Mouse (Mus musculus) liver, embryonic 12.5 days (tissue): ENCODE data around the gene Nelfcd. TPM values are rescaled to one million over a fixed set of nuclear protein-coding genes. Genes with fewer than 3 reads are reported as not detected.
A peak's percentile ranks its signal among the peaks of the same experiment; 100 is the strongest.

Experiments
- ATAC-seq: fragments of 200-750 bp; cut with Nextera tagmentation; 2 replicates; pipeline ENCODE4 v1.8.0; 2017; ENCODE audit warnings: moderate number of reproducible peaks, mild to moderate bottlenecking, moderate library complexity
- H3K27ac ChIP-seq: fragments of 300-500 bp; sonication (generic); 2 replicates; pipeline ENCODE4 v1.5.1; 2016; ENCODE audit warnings: mild to moderate bottlenecking
- H3K27me3 ChIP-seq: fragments of 300-500 bp; sonication (generic); replicated peaks from 2 replicates; pipeline ENCODE4 v1.6.1; 2016; ENCODE audit warnings: mild to moderate bottlenecking, moderate library complexity
- H3K36me3 ChIP-seq: fragments of 300-500 bp; sonication (generic); 2 replicates; pipeline ENCODE4 v1.6.1; 2016; ENCODE audit warnings: mild to moderate bottlenecking, moderate library complexity
- H3K4me1 ChIP-seq: fragments of 300-500 bp; sonication (generic); 2 replicates; pipeline ENCODE4 v1.6.1; 2016
- H3K4me2 ChIP-seq: fragments of 300-500 bp; sonication (generic); 2 replicates; pipeline ENCODE4 v1.6.1; 2016; ENCODE audit warnings: mild to moderate bottlenecking, moderate library complexity
- H3K4me3 ChIP-seq: fragments of 300-500 bp; sonication (generic); 2 replicates; pipeline ENCODE4 v1.5.1; 2016; ENCODE audit warnings: mild to moderate bottlenecking, moderate library complexity
- H3K9ac ChIP-seq: fragments of 300-500 bp; sonication (generic); 2 replicates; pipeline ENCODE4 v1.6.1; 2016; ENCODE audit warnings: mild to moderate bottlenecking, moderate library complexity
- H3K9me3 ChIP-seq: fragments of 300-500 bp; sonication (generic); replicated peaks from 2 replicates; pipeline ENCODE4 v1.6.1; 2016; ENCODE audit warnings: mild to moderate bottlenecking, moderate library complexity
- WGBS: fragments of 180-500 bp; shearing (Covaris S2); methylation state at CpG from one replicate; pipeline ENCODE4 v1.1.7; 2016; ENCODE audit not compliant: insufficient replicate concordance; 5-methylcytosine and 5-hydroxymethylcytosine counted together
- polyA plus RNA-seq: library from polyadenylated mRNA; unstranded; fragments of >200 nt; fragmentation: Nextera tagmentation; extraction: Ambion mirVana; gene quantifications from 2 replicates; pipeline ENCODE4 v1.2.1, GENCODE M21; 2016

Gene Nelfcd
- polyA plus RNA-seq, 1 experiment from 2014 or later, result 99.2 TPM

DNA sequence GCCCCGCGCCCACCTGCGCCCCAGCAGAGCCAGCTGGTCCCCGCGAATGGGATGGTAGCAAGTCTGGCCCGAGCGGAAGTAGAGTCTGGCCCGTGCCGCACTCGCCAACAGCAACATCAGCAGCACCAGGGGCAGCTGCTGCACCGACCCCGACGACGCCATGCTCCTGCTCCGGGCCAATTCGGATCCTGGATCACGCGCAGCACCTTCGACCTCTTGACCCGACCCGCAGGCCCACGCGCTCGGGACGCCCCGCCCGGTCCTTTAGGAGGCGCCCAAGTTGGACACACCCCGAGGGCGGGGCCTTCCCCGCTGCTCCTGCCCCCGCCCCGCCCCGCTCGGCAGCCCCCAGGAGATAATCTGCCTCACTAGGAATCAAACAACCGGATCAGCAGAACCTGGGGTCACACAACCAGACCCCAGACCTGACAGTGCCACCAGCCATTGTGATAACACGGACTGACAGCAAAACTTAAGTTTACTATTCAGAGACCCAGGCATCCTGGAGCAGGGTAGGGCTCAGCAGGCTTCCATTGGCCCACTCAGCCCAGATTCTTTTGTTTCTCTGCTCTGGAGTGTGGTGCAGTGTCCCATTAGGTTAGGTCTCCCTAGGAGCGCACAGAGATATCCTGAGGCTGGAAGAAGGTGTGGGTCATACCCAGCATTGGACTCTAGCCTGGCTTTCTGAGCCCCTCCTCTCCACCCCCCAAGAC is 23.3 kb downstream of the Nelfcd start, which contains the start of gene Ctsz:
Gene Ctsz, minus strand, starts transcription at position 303 of the 713 bp plus-strand sequence.
- H3K9ac ChIP-seq, result peak within 1 kb of the TSS; percentile 74
- peak within 1 kb of the TSS; percentile 69 for H3K4me3 ChIP-seq
- H3K4me1 ChIP-seq, result peaks cover 51% of the 10 kb centered on the region
- 1% methylated on average over 36 of the region's 38 CpGs for WGBS
- H3K9me3 ChIP-seq, result no peaks in the 10 kb centered on the region
- no peaks in the 10 kb centered on the region; the same call in 1 of the 2 replicates for H3K27me3 ChIP-seq
- peak within 1 kb of the TSS; percentile 95 for H3K4me2 ChIP-seq
- peak; percentile 90 for ATAC-seq
- H3K27ac ChIP-seq, result peak within 1 kb of the TSS; percentile 64
- peaks cover 24% of the 10 kb centered on the region for H3K36me3 ChIP-seq

DNA sequence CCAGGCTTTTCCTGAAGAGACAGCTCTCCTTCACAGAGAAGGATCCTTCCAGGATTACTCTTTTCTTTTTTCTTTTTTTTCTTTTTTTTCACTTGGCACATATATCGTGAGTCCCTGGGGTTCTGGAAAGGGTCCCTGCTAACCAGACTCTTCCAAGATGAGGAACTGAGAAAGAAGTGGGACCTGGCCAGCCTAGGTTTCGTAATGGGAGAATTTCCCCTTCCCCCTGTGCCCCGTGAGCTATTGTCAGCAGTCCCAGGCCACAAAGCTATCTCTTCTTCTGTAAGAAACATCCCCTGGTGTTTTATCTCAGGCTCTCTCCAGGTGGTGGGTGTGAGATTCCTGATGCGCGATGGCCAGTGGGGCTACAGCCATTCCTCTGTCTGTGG is 23.8 kb downstream of the Nelfcd start:
- peaks cover 19% of the 10 kb centered on the region for H3K36me3 ChIP-seq
- no peaks in the 10 kb centered on the region for H3K9me3 ChIP-seq
- H3K4me1 ChIP-seq, result peaks cover 56% of the 10 kb centered on the region
- peak overlapping the region; percentile 69; the same call in 1 of the 2 replicates for H3K4me3 ChIP-seq
- 25% methylated on average over 5 of the region's 5 CpGs for WGBS
- H3K9ac ChIP-seq, result 0 out of 2 replicates have a peak overlapping the region, but pooled peaks have one; percentile 74
- ATAC-seq, result no peak
- H3K4me2 ChIP-seq, result peak overlapping the region; percentile 95
- H3K27ac ChIP-seq, result peak overlapping the region; percentile 41; the same call in 1 of the 2 replicates
- no peaks in the 10 kb centered on the region; the same call in 1 of the 2 replicates for H3K27me3 ChIP-seq

DNA sequence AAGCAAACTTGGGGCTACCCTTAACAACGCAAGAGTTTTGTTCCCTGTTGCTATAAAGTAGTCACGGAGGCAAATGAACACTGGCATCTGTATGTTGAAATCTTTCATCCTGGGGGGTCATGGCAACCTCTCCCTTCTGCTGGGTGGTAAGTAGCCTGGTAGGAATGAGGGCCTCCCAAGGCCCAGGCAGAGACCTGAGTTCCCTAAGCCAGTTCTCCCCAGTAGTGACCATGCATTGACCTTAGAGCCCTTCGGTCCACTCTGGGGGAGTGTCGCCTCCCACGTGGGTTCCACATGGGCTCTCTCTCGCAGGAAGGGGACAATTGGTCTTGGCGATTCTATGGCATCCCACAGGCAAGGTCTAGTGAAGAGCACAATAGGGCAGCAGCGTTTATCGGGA is 24.4 kb downstream of the Nelfcd start:
- H3K36me3 ChIP-seq, result peaks cover 16% of the 10 kb centered on the region
- H3K4me2 ChIP-seq, result 0 out of 2 replicates have a peak overlapping the region, but pooled peaks have one; percentile 95
- ATAC-seq, result no peak
- 76% methylated on average over 9 of the region's 9 CpGs for WGBS
- H3K9ac ChIP-seq, result no peak overlapping the region
- H3K4me3 ChIP-seq, result no peak overlapping the region
- H3K27ac ChIP-seq, result no peak overlapping the region
- H3K4me1 ChIP-seq, result peaks cover 55% of the 10 kb centered on the region
- H3K9me3 ChIP-seq, result no peaks in the 10 kb centered on the region
- no peaks in the 10 kb centered on the region; the same call in 1 of the 2 replicates for H3K27me3 ChIP-seq

GRCm38 (mm10) chr2:174441898-174442297 is 26.3 kb downstream of the Nelfcd start:
- H3K36me3 ChIP-seq, result no peaks in the 10 kb centered on the region
- no peak overlapping the region for H3K9ac ChIP-seq
- H3K27me3 ChIP-seq, result peaks cover 14% of the 10 kb centered on the region
- no peak overlapping the region for H3K4me2 ChIP-seq
- H3K4me1 ChIP-seq, result peaks cover 53% of the 10 kb centered on the region
- H3K27ac ChIP-seq, result no peak overlapping the region
- no peak for ATAC-seq
- H3K9me3 ChIP-seq, result no peaks in the 10 kb centered on the region
- 44% methylated on average over 4 of the region's 4 CpGs for WGBS
- H3K4me3 ChIP-seq, result no peak overlapping the region

GRCm38 (mm10) chr2:174442460-174442859 is 26.9 kb downstream of the Nelfcd start:
- no peak overlapping the region for H3K9ac ChIP-seq
- peaks cover 16% of the 10 kb centered on the region for H3K27me3 ChIP-seq
- H3K4me1 ChIP-seq, result peaks cover 48% of the 10 kb centered on the region
- no peaks in the 10 kb centered on the region for H3K9me3 ChIP-seq
- no peaks in the 10 kb centered on the region for H3K36me3 ChIP-seq
- 75% methylated on average over 9 of the region's 9 CpGs for WGBS
- H3K27ac ChIP-seq, result no peak overlapping the region
- H3K4me2 ChIP-seq, result no peak overlapping the region
- H3K4me3 ChIP-seq, result no peak overlapping the region
- no peak for ATAC-seq

DNA sequence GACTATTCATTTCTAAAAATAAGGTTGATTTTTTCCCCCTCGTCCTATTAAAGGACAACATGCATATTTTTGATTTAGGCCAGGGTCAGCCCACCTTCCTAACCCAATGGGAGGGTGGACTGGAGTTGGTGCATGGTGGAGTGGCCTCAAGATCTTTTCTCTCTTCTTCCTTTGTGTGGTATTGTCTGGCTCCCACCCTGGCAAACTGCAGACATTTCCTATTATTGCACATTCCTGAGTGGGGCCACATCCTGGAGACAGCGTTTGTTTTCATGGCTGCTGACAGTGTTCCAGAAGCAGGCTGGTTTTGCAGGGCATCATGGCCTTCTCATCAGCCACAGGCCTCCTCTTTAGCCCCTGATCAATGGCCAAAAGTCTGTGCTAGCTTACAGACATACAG is 27.4 kb downstream of the Nelfcd start:
- no peaks in the 10 kb centered on the region for H3K36me3 ChIP-seq
- ATAC-seq, result no peak
- no peak overlapping the region for H3K27ac ChIP-seq
- peaks cover 42% of the 10 kb centered on the region for H3K4me1 ChIP-seq
- 53% methylated on average over 2 of the region's 2 CpGs for WGBS
- peaks cover 16% of the 10 kb centered on the region for H3K27me3 ChIP-seq
- H3K4me2 ChIP-seq, result no peak overlapping the region
- no peak overlapping the region for H3K4me3 ChIP-seq
- no peaks in the 10 kb centered on the region for H3K9me3 ChIP-seq
- H3K9ac ChIP-seq, result no peak overlapping the region

DNA sequence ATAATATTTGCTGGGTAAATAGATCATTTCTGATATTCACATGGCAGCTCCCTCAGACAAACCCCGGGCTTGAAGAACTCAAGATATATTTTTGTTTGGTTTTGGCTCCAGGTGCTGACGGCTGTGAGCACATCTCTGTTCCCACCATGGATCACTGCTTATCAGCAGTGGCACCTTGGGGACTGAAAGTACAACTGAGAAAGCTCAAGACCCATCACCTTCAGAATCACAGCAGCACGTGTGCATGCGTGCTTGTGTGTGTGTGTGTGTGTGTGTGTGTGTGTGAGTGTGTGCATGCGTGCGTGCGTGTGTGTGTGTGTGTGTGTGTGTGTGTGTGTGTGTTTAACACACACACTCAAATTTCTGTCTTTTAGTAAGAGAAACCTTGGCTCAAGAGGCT is 28.8 kb downstream of the Nelfcd start:
- no peak for ATAC-seq
- no peak overlapping the region for H3K4me3 ChIP-seq
- 61% methylated on average over 7 of the region's 7 CpGs for WGBS

GRCm38 (mm10) chr2:174445018-174445417 is 29.4 kb downstream of the Nelfcd start:
- H3K9ac ChIP-seq, result no peak overlapping the region
- peaks cover 29% of the 10 kb centered on the region for H3K4me1 ChIP-seq
- no peak overlapping the region for H3K4me2 ChIP-seq
- H3K27me3 ChIP-seq, result peaks cover 16% of the 10 kb centered on the region
- H3K9me3 ChIP-seq, result no peaks in the 10 kb centered on the region
- H3K4me3 ChIP-seq, result no peak overlapping the region
- 57% methylated on average over 6 of the region's 6 CpGs for WGBS
- H3K27ac ChIP-seq, result no peak overlapping the region
- no peak for ATAC-seq
- H3K36me3 ChIP-seq, result no peaks in the 10 kb centered on the region

More for the DNA sequence above, 28.8 kb downstream of the Nelfcd start:
- Histone ChIP-seq H3K4me1 (peaks cover 29% of the 10 kb centered on the region), H3K27ac (0 out of 2 replicates have a peak overlapping the region, but pooled peaks have one; percentile 22), H3K4me2 (no peak overlapping the region), H3K36me3 (no peaks in the 10 kb centered on the region), H3K27me3 (peaks cover 16% of the 10 kb centered on the region), H3K9me3 (no peaks in the 10 kb centered on the region), H3K9ac (no peak overlapping the region)

DNA sequence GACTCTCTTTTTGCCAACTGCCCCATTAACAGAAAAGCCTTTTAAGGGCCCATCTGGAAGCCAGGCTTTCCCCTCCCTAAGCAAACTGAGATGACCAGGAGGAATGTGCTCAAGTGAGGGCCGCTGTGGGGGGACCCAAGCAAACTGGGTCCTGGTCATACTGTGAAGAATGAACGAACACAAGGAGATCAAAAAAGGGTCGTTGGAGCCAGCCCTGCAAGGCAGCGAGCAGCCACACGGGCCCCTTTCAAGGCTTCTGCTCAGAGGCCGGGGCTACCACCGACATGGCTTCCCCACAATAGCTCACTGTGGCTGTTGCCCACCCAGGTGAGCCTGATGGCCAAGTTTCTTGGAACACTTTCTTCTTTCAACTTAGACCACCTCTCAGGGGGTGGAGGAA is 30.9 kb downstream of the Nelfcd start:
- Histone ChIP-seq H3K9me3 (no peaks in the 10 kb centered on the region), H3K27me3 (peaks cover 16% of the 10 kb centered on the region), H3K4me1 (peaks cover 40% of the 10 kb centered on the region), H3K4me3 (no peak overlapping the region), H3K9ac (no peak overlapping the region), H3K4me2 (no peak overlapping the region), H3K27ac (no peak overlapping the region), H3K36me3 (no peaks in the 10 kb centered on the region)
- 60% methylated on average over 7 of the region's 7 CpGs for WGBS
- no peak for ATAC-seq

GRCm38 (mm10) chr2:174446905-174447304 is 31.3 kb downstream of the Nelfcd start:
- peaks cover 16% of the 10 kb centered on the region for H3K27me3 ChIP-seq
- H3K4me1 ChIP-seq, result peaks cover 42% of the 10 kb centered on the region
- H3K36me3 ChIP-seq, result no peaks in the 10 kb centered on the region
- H3K27ac ChIP-seq, result no peak overlapping the region
- no peaks in the 10 kb centered on the region for H3K9me3 ChIP-seq
- H3K9ac ChIP-seq, result no peak overlapping the region
- no peak overlapping the region for H3K4me3 ChIP-seq
- 70% methylated on average over 8 of the region's 8 CpGs for WGBS
- H3K4me2 ChIP-seq, result no peak overlapping the region
- no peak for ATAC-seq

DNA sequence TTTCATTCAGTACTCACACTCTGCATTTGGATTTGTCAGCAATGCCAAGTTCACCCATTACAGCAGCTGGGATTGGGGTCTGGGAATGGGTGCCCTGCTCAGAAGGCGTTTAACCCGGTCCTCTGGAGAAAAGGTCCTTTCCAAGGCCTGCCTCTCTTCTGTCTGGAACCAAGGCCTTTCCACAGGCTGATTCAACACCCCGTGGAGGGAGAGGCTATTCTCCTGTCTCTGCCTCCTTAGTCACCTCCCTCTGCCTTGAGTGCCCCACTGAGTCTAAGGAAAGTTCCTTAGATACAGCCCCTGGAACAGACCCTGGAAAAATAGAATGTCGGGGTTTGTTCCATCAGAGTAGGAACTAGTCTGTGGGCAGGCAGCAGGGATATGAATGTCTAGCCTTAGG is 32.8 kb downstream of the Nelfcd start:
- Histone ChIP-seq H3K27me3 (peaks cover 16% of the 10 kb centered on the region), H3K9ac (no peak overlapping the region), H3K27ac (no peak overlapping the region), H3K9me3 (no peaks in the 10 kb centered on the region), H3K4me1 (peaks cover 57% of the 10 kb centered on the region), H3K4me3 (no peak overlapping the region), H3K36me3 (no peaks in the 10 kb centered on the region), H3K4me2 (no peak overlapping the region)
- ATAC-seq, result no peak
- WGBS, result 71% methylated on average over 4 of the region's 4 CpGs

DNA sequence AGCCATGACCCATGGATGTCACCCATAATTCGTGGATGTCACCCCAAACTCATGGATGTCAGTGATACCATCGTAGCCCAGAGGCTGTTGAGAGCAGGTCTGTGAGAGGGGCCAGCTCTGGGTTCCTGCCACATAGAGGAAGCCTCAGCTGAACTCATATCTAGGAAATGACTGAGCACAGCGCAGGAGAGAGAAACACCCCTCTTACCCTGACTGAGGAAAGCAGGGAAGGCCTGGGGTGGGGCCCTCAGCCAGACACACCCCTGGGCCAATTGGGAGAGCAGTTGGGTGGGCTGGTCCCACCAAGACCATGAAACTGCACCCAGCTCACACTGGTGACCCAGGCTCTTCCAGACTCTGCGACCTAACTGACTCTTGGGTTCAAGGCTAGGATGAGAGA is 34.7 kb downstream of the Nelfcd start, which contains the start of gene Tubb1:
Gene Tubb1, plus strand, starts transcription at position 343 of the 400 bp plus-strand sequence.
- no peaks in the 10 kb centered on the region for H3K36me3 ChIP-seq
- H3K4me3 ChIP-seq, result peak within 1 kb of the TSS; percentile 29
- WGBS, result 26% methylated on average over 4 of the region's 4 CpGs
- peak within 1 kb of the TSS; percentile 82 for H3K27ac ChIP-seq
- H3K4me2 ChIP-seq, result peak within 1 kb of the TSS; percentile 38
- H3K9me3 ChIP-seq, result no peaks in the 10 kb centered on the region
- H3K27me3 ChIP-seq, result peaks cover 16% of the 10 kb centered on the region
- H3K9ac ChIP-seq, result peak within 1 kb of the TSS; percentile 39; the same call in 1 of the 2 replicates
- ATAC-seq, result peak; percentile 81
- peaks cover 65% of the 10 kb centered on the region for H3K4me1 ChIP-seq
